Mouse (Mus musculus) adrenal gland, postnatal 4 days (tissue): ENCODE results near the gene 9330159F19Rik. TPM values are rescaled to one million over a fixed set of nuclear protein-coding genes. Genes with fewer than 3 reads are reported as not detected.

Source experiments
- DNase-seq, 2 experiments: peaks; one replicate each; pipeline ENCODE4 v3.0.0; 2021 to 2022; ENCODE audit warnings: low spot score in 2 of 2, mixed read lengths in 2 of 2
- long read RNA-seq, 2 experiments: library from polyadenylated mRNA; stranded (forward); transcript quantifications; one replicate each; pipeline ENCODE4 v2.0.0; 2021
- total RNA-seq, 2 experiments: library from RNA; stranded (reverse); gene quantifications; 2 replicates each; pipeline ENCODE4 v1.2.3; 2021

9330159F19Rik gene
- 1 to 10 TPM; 4.7 to 5.5 TPM for total RNA-seq
- long read RNA-seq, experiment 1, result 0 reads
- long read RNA-seq, experiment 2, result 0 reads

DNA sequence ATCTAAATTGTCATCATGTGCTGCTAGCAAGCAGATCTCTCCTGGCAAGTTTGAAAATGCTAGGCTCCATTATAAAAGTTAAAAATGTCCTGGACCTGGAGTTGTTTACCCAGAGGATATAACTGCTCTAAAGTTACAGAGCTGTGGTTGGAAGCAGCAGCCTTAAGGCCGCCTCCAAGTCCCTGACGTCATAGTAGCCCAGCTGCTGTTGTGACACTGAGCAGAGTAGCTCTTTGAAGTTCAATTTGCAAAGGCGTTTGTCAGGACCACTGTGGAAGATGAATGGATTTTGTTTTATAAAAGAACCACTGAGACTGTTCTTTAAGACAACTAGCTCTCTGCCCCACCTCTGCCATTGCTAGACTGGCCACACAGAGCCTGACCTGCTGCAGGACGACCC is at the start of gene 9330159F19Rik:
9330159F19Rik (plus strand) TSS at position 154 of the 400 bp plus-strand sequence.
- no peak for DNase-seq

DNA sequence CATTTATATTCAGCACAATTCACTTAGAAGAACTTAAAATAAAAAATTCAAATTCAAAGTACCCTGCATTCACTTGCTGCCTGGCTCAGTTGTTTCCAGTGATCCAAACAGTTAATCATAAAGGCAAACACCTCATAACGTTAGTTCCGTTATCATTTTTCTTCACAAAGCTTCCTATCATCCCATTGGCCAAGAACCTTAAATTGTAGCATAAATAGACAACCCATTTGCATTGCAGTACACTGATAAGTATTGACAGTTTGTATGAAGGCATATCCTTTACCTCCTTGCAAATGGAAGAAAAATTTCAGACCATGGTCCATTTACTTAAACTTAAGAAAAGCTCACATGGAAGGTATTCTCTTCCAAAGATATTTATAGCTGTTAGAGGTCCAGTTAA is 49.7 kb upstream of the 9330159F19Rik start:
- DNase-seq, result no peak

DNA sequence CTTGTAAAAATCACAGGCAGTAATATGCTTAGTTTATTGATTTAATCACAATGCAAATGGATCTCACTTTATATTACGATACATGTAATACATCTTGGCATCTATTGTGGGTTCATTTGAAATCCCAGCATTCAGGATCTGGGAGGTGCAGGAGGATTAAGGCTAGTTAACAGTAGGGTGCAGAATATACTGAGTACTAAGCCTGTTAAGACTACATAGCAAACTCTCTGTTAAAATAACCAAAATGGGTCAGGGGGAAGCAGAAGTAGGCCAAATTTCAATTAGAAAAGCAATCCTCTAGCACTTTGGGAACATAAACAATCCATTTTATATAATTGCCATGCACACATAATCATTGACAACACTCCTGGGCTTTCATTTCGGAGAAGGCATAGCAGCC is 37.6 kb upstream of the 9330159F19Rik start:
- no peak for DNase-seq

DNA sequence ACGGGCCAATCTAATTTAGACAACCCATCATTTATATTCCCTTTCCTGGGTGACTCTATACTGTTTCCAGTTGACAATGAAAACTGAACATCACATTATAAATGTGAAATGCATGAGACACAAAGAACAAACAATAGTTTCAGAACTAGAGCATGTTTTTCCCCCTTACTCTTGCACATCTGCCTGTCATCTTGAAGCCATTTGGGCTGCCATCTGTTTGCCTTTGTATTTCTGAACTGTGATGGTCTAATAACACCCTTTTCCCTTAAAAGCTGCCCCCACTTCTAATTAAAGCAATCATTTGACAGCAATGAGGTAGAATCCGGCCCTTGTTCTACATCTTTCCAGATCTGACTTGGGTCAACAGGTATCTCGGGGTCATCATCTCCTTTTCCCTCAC is 35.8 kb upstream of the 9330159F19Rik start:
- DNase-seq, result no peak

DNA sequence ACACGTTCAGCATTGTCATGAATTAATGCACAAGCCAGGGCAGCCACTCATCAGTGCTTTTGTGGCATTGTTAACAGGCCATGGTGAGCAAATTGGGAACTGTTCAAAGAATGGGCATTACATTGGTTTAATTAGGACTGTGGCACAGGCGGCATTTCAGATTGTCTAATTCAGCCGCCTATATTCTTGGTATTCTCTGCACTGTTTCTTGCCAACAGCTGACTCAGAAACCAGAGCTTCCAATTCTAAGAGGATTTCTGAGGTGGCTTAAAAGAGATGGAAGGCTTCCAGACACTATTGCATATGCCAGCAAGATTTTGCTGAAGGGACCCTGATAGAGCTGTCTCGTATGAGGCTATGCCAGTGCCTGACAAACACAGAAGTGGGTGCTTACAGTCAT is 34.5 kb upstream of the 9330159F19Rik start:
- no peak for DNase-seq

DNA sequence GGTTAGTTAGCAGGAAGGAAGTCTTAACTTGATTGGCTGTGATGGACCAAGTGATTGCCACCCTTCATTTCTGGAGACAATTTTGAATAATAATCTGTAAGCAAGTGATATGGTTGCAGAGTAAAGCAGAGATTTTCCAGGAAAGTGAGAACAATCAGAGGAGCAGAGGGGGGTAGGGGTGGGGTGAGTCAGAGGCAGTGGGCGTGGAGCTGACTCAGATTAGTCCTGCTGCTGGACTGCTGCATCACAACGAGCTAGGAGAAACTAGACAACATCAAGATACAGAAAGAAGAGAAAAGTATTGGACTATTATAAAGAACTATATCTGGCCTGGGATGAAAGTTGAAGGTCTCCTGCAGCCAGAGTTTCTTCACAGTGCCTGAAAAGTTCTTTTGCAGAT is 33.4 kb upstream of the 9330159F19Rik start:
- no peak for DNase-seq

DNA sequence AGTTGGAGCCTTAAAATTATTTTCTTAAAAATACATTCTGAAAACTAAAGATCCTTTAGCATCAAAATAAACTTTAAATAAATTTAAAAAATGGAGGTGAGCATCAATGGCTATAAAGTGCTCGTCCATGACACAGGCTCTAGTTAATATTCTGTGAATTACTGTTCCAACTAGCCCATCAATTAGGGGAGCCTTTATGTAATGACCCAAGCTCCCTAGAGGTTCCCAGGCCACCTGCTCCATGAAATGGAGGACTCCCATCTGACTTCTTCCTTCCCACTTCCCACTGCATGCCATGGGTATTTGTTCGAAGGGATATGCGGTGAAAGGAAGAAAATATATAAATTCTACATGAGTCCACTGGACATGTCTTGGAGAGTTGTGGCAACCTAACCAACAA is 31.2 kb upstream of the 9330159F19Rik start:
- DNase-seq, result no peak

DNA sequence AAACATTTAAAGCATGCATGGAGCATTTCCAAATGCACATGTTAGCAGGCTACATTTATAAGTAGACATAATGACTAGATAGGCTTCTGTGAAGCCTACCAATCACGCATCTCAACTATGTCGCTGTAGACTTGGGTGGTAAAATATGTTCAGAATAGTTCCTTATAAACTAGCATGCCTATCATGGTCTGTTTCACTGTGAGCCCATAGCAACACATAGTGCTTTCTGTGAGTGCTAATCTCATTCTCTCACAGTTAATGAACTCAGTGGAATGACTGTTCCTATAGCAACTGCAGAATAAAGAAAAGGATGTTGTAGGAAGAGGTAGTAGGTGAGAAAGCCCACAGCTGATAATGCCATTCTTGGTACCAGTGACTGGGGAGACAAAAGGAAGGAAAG is 30.4 kb upstream of the 9330159F19Rik start:
- DNase-seq, result no peak

DNA sequence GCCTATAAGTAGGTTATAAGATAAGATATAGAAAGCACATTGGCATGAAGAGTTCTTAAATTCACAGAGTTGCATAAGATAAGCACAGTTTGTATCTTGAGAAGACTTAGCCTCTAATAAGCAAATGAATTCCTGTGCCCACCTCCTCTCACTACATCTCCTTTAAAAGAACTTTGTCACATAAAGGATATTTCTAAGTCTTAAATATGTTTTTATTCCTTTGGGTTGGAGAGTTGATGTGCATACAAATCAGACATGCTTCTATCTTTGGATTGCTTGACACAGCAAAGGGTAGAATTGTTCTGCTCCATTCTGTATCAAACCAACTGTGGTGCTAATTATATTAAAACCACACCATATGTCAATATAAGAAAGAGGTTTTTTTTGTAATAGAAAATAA is 17.6 kb upstream of the 9330159F19Rik start:
- no peak for DNase-seq

DNA sequence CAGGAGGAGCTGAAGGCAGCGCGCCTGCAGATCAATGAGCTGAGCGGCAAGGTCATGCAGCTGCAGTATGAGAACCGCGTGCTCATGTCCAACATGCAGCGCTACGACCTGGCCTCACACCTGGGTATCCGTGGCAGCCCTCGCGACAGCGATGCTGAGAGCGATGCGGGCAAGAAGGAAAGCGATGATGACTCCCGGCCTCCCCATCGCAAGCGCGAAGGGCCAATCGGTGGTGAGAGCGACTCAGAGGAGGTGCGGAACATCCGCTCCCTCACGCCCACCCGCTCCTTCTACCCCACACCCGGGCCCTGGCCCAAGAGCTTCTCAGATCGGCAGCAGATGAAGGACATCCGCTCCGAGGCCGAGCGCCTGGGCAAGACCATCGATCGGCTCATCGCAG is 14.6 kb upstream of the 9330159F19Rik start:
- DNase-seq, result no peak

DNA sequence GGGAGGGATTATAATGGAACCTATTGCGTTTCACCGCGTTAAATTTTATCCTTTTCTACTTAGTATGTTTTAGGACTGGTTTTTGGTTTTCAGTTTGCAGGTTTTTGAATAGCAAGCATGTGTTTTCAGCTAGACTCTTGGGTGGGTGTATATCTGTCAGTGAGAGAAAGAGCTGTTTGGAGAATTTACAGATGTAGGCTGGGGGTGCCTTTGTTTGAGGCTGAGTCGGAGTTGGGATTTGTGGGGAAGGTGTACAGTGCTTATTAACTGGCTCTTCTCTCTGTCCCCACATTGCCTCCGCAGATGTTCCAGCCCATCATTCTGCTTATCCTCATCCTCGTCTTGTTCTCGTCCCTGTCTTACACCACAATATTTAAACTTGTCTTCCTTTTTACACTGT is 12.8 kb upstream of the 9330159F19Rik start, which contains the start of gene Gm49353:
Gm49353 (plus strand) TSS at position 313 of the 400 bp plus-strand sequence.
- DNase-seq, result no peak

DNA sequence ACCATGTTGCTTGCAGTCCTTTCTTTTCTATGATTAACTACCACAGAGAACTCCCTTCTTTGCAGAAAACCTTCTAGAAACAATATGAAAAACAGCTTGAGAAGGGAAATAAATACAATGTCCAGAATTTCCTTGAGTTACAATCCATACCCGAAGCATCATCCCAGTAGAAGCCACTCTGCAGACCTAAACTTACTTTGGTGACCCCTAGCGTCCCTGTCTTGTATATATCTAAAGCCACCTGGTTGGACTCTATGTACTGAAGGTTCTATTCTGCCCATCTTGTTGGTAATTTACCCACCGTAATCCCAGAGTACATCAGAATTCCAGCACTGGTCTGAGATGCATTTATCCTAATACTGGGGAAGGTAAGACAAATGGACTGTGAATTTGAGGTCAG is 11.6 kb upstream of the 9330159F19Rik start:
- DNase-seq, result no peak

DNA sequence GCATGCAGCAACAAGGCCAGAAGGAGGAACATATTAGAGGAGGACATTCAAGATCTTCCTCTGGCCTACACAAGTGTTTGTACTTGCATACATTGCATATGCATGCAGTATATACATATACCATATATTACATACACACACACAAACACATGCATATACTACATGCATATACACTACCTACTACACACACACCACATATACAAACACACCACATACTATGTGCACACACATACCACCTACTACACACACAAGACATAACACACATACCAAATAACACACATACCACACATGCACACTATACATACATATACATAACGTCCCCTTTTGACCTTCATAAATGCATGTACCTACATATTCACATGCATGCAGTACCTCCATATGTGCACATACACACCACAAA is 10.8 kb upstream of the 9330159F19Rik start:
- DNase-seq, result no peak

DNA sequence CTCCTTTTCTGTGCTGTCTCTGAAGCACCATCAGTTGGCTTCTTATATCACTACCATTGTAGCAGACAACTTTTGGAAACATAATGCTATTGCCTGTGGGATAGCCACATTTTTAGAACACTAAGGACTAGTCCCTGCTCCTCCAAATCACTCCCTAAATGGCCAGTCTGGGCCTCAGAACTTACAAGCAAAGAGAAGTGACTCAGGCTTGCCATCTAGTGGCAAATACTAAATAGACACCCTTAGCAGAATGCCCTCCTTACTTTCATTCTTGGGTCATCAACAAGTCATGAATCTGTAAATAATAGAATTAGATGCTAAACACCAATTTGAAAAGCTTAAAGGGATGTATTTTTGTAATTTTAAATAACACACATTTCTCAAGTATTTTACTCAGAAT is 4.7 kb upstream of the 9330159F19Rik start:
- no peak for DNase-seq

DNA sequence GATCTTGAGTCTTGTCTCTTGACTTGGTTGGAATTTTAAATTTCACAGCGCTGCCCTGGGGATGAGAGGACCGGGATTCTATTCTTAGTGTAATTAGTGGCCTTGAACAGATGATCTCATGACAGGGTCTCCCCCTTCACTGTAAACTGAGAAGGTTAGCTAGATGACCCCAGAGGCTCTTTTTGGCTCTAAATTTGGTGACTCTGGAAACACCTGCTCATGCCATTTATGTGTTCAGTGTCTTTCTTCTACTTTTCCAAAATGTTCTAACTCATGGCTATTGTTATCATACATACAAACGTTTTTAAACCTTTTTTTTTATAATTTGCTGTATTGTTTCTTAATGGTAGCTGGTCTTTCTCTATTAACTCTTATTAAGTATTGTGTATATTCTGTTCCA is 2.7 kb upstream of the 9330159F19Rik start:
- DNase-seq, result no peak

DNA sequence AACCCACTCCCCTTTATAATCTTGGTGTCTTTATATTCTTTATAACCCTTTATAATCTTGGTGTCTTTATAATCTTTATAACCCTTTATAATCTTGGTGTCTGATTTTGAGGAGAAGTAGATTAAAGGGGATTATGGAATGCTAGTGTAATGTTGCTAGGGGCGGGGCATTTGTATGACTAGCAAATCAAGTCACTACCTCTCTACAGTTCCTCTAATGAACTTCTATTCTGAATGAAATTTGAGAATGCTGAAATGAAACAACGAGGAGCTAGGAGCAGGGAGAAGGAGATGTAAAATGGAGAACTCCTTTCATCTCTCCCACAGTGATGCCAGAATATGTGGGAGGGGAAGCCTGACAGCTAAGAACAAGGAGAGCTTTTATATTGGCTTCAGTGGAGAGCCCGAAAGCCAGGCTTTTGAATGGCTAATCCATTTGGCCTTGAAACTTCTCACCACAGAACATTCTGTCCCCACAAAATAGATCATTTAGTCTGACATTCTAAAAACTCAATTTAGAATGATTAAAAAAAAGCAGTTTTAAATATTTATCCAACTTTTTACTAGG is 2.2 kb downstream of the 9330159F19Rik start:
- DNase-seq, result no peak

DNA sequence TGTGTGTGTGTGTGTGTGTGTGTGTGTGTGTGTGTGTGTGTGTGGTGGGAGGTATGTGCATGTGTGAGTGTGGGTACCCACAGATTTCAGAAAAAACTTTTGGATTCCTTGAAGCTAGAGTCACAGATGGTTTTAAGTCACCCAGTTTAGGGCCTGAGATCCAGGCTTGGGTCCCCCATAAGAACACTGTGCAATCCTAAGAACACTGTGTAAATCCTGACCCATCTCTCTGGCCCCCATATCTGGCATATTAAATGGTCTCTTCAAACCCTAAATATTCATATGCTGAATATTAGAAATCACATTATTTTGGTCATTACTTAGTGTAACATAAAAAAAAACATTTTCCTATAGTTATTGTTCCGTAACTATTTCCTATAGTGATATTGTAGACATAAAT is 5.6 kb downstream of the 9330159F19Rik start:
- no peak for DNase-seq

DNA sequence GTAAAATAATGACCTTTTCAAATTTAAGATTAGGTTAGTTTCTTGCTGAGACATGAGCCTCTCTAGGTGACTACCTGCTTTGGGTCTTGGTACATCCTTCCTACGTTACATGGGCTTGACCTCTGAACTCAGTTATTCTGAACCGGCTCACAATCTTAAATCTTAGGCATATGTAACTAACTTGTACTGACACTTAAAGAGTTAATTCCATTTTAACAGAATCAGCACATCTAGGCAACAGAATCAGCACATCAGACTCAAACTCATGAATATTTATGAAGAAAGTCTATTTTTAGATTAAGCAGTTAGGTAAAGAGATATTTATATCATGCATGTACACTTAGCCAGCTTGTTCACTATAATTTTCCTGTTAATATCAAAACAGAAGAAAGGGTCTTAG is 6.0 kb downstream of the 9330159F19Rik start:
- no peak for DNase-seq

DNA sequence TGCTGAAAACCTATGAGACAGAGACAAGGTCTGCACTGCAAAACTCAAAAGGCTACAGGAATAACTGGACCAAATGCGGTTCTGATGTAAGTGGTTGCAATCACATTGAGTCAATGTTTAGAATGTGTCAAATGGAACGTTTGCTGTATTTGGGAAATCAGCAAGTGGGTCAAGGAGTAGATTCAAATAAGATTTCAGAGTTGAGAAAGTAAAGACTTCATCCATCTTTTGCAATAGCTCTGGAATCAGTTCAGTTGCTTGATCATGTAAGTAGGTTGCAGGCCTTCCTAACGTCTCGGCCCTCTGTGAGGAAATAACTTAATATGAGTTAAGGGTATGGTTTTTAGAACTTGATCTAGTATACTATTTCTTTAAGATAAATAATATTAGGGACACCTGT is 13.9 kb downstream of the 9330159F19Rik start:
- no peak for DNase-seq

DNA sequence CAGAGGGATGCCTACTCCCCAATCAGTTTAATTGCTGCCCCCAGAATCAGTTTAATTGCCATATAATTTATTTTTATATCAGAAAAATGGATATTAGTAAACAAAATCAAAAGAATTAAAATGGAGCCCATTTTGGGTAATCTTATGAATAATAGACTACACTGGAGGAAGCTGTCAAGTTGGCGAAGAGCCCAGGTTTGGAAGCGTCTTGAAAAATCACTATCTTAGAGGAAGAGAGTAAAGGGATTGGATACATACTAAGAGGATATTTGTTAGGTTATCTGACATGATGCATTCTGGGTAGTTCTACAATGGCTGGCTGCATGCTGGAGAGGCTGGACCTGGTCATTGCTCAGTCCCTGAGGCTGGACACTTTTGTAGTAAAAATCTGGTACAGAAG is 19.8 kb downstream of the 9330159F19Rik start:
- no peak for DNase-seq
